Mouse (Mus musculus) adrenal gland, adult (tissue): ENCODE measurements at regions not wholly inside any gene's neighbourhood (a gene's known extent, or its start where the extent isn't known, plus 50 kb on each side); places are given as distances from the start of the nearest gene placed in this dataset.

ENCODE experiments used
- DNase-seq, 2 experiments: peaks; one replicate each; pipeline ENCODE4 v3.0.0; 2022 to 2023; ENCODE audit warnings: low spot score in 1 of 2; ENCODE audit not compliant: inconsistent age in 2 of 2

GRCm38 (mm10) chr14:99708066-99708465 lies 409.6 kb downstream of the Klf5 start:
- no peak for DNase-seq

- DNase-seq, result no peak
These were observed 411.3 kb downstream of the Klf5 start for GRCm38 (mm10) chr14:99709764-99710163.

DNA sequence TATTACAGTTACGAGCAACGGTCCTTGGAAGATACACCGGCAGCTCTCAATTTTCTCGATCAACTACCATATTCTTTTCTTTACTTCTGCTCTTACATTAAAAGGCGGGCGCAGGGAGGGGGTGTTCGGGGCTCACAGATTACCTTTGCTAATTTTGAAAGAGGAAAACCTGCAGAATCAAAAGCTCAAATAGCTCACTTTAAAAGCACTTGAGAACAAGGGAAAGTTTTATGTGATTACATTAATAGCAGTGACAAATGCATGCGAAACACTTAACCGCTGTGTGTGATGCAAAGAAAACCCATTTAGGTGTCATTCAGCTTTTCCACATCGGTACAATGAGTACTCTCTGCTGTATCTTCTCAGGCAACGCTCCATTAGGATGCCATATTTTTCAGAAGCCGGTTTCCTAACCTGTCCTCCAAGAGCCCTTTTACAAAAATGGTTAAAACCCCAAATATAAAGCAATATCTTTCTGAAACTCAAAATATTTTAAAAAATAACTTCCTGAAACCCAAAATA lies 412.2 kb downstream of the Klf5 start:
- DNase-seq, result no peak

DNA sequence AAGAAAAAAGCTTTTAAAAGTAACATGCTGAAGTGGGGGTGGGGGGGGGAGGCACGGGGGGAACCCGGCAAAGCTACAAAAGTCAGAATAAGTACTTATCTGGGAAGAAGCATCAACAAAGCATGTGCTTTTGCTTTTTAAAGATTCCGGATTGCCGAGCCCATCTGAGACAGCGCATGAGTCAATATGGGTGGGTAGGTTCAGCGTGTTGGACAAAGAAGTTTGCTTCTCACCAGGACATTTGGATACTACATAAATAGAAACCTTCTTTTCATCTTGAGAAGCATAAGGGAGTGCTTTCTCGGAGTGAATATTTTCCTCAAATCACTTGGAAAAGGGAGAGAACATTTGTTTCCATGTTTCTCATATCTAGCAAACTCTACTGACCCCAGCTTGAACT lies 414.1 kb downstream of the Klf5 start:
- no peak for DNase-seq

- no peak for DNase-seq
These were observed 414.8 kb downstream of the Klf5 start for GRCm38 (mm10) chr14:99713069-99713830.

- no peak for DNase-seq
These were observed 435.1 kb downstream of the Klf5 start for GRCm38 (mm10) chr14:99733474-99734199.

GRCm38 (mm10) chr14:99734200-99734567 lies 435.7 kb downstream of the Klf5 start:
- no peak for DNase-seq

DNA sequence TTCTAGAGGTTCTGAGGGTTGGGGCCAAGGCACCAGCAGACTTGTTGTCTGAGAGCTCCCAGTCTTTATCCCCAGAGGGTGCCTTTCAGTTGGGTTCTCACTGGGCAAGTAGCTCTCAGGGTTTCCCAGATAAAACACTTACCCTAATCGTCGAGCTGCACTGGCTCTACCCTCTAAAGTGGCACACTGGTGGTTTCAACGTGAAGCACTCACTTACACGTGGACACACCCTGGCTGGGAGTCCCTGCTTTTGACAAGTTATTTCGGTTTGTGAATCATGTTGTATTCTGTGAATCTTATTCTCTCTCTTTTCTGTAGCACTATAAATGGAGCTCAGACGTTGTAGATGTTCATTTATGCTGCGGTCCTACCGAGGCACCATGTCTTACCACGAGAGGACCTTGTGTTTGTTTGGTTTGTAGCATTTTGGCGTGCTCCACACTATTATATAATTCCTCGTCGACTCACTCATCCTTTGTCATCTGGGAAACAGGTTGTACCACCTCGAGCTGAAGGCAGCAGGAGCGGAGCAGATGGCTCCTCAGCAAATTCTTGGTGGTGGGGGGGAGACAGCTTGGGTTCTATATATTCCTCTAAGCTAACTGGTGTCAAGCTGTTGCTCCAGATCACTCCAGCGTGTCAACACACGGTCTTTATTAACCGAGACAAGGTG lies 445.3 kb downstream of the Klf5 start:
- DNase-seq, result no peak

DNA sequence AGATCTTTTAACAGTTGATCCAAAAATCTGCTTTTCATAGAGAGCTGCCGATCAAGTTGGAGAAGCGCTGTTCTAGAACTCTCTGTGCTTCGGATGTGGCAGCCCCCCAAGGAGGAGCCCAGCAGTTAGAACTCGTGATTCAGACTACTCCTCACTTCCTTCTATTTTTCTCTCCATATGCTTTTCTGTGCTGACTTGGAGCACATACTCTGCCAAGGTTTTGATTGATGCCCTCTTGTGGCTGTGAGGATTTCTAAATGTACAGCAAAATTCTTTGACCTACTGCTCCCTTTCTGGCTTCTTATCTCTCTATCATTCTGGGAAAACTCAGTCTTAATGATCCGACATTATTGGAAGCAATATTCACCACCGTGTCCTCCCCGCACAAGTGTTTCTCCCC lies 446.7 kb downstream of the Klf5 start:
- DNase-seq, result peak in 1 of 2 experiments; percentile 28

DNA sequence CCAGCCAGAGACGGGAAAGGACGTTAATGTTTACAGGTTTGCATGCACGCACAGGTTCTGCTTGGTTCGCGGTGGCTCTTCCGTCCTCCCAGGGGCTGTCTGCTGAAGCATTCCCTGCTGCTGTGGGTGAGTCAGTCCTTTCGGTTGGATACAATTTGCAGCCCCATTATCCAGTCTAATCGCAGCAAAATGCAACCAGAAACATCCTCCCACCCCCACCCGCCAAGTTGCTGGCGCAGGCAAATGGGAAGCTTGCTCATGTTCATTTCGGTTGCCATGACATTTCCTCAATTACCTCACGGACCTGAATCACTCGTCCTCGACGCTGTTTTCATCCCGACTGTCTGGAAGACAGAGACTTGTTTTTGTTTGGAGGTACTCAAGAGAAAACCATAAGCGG lies 449.7 kb downstream of the Klf5 start:
- no peak for DNase-seq

DNA sequence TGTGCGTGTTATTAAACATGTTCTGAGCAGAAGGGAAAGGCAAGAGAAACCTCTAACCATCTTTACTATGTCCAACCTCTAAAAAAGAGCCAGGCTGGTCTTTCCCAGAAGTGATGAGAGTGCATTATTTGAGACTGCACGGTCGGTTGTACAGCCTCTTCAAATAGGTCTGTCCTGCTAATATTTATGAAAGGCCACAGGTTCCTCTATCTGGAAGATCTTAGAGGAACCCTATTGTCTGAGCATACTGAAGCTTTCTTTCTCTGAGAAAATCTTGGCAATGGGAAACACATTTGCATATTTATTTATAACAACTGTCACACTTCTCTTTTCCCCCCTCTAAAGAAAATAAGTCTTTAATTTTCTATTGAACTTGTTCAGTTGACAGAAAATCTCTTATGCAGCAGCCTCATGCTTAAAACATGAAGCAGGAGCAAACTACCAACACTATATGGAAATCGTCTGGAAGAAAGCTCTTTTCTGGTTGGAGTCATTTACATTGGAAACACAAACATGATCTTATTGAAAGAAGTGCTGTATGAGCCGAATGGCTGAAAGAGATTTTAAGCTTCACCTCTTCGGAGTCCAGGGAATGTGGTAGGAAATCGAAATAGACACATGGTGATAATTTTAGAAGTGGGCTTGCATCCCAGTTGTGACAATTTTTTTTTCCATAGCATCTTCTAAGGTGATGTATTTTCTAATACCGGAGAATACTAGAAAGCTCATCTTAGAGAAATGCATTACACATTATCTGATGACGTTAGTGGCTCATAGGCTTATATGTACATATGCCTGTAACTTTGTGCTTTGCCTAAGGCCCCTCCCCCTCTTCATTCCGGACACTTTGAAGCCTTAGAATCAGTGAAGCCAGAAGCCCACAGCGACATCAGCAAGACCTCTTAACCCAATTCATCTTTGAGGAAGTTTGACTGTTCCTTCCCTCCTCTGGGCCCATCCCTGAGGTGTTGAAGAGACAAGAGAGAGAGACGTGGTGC lies 451.1 kb downstream of the Klf5 start:
- DNase-seq, result no peak

- no peak for DNase-seq
These were observed 459.6 kb downstream of the Klf5 start for GRCm38 (mm10) chr14:99758045-99758444.

DNA sequence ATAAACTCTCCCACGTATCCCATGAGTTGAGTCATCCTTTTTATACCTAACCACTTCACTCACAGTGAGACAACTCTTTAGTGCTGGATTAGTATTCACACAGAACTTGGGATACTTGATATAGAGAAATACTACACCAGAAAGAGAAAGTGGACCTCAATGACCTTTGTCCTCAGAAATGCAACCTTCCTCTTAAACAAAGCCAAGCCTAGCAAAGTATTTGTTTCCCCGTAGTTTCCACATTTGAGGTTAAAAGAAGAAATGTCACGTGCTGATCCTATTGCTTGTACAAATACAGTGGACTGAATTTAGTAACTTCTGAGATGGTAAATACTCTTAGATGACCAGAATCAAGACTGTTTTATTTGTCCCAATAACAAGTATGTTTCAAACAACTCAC lies 464.8 kb downstream of the Klf5 start:
- DNase-seq, result no peak

DNA sequence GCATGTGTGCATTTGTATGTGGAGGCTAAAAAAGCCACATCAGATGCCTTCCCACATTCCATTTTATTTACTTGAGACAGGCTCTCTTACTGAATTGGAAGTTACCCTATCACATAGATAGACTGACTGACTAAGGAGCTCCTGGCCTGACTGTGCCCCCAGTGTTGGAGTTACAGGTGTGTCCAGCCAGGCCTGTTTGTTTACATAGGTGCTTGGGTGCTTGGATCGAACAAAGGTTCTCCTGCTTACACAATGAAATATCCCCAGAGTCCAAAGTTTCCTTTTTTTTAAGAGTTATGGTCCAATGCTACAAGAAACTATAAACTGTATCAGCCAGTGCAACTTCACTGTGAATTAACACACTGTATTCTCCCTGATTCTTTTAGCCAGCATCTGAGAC lies 472.5 kb downstream of the Klf5 start:
- no peak for DNase-seq

DNA sequence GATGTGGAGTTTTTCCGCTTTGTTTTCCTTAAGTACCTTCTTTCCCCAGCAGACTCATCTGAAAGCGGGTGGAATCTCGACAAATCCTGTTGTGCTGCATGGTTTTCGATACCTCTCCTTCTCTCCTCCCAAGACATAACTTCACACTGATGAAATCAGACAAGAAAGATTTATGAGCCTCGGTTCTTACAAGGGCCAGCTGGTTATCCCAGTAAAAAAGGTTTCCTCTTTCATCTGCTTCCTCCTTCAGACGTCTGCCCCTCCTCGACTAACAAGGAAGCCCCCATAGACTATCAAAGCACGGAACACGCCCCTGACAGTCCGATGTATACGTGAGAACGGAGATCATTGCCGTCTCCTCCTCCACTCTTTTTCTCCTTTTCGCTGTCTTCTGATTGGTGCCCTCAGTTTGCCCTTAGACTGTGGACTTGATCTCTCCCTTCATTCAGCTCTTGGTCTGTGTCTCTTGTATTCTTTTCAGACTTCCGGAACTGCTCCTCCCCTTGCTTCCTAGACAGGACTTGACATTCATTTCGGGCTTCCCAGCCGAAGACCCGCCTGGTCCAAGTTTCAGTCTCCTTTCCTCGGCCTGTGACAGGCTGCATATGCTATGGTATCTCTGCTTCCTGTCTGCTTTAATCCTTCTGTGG lies 474.4 kb downstream of the Klf5 start:
- no peak for DNase-seq

- DNase-seq, result no peak
These were observed 480.0 kb downstream of the Klf5 start for GRCm38 (mm10) chr14:99778477-99778876.

DNA sequence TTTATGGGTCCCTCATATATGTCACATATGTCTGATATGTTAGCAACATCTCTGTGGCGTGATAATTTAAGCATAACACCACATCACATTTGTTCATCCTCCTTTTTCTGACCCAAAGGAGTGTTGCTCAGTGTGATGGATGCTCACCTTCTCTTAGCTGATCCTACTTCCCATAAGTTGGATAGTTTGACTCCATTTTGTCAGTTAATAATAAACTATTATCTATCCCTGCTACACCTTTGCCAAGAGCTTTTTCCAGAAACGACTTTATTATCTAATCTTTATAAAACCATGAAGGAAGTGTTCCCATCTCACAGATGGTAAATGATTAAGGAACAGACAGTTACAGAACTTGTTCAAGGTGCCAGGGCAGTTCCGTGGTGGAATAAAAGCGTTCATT lies 480.5 kb downstream of the Klf5 start:
- no peak for DNase-seq

DNA sequence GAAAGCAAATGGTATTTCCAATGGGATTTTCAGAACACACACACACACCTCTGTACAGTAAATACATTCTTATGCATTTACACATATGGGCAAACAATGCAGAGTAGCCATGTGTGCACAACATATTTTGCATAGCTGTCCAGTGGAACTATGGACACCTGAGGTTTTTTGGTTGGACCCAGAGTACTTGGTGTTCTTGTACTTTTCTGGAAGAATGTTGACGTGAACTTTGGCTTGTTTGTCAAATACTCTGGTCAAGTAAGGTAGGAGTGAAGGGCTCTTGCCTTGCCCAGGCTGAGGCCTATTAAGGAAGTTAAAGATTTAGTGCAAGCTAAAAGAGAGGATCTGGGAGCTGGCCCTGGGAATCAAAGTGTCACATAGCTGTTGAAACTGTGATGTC lies 485.2 kb downstream of the Klf5 start:
- no peak for DNase-seq

DNA sequence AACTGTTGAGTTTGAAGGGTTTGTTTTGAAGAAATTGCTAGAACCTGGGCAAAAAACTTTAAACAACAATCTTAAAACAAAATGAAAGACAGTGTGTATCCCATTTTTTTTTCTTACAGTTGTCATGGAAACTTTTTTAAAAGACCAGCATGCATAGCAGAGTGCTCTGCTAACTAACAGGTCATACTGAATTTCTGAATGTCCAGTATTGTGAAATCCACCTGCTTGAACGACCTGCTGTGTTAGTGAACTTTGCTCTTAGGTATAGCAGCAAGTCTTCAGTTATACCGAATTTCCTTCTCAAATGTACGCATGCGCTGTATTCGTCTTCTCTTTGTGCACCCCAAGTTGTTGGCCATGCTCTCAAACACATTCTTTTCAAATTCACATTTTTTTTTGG lies 486.6 kb downstream of the Klf5 start:
- DNase-seq, result no peak

- no peak for DNase-seq
These were observed 487.9 kb downstream of the Klf5 start for GRCm38 (mm10) chr14:99786367-99786766.
